Mouse (Mus musculus): ENCODE measurements around the gene Slc25a51. TPM values are rescaled to one million over a fixed set of nuclear protein-coding genes. Genes with fewer than 3 reads are reported as not detected.

The Slc25a51 gene
- 10 to 100 TPM; 23.4 to 32.0 TPM for polyA plus RNA-seq (2017; shearing (Covaris generic))

DNA sequence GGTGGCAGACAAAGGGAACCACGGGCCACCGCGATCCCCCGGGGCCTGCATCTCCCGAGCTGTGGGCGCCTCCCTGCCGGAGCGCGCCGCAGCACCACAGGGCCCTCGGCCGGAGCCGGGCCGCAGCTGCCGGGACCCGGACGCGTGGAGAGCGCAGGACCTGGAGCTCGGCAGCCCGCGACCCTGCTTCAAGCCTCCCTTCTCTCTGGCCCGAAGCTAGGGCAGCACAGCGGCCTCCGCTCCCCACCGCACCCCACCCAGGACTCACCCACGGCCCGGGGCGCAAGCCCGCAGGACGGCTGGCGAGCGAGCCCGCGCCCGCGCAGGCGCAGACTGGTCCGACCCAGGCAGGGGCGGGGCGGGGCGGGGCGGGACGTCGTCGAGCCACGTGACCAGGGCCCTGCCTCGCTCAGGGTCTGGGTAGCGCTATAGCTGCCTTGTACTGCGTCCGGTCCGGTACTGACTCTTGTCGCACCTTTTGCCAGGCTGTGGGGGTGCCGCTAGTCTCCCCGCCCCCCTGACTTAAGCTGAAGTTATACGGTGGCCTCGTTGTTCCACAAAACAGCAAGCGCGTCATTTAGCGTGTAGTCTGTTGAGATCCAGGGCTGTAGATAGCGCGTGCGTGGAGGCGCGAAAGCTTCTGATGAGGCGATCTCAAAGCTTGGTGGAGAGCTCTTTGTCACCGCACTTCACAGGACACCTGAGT lies at the start of gene Slc25a51:
Gene Slc25a51, minus strand, starts transcription at position 340 of the 706 bp plus-strand sequence.

Other genes with a start within 250 kb of the Slc25a51 start
- gene Frmpd1, start 223.9 kb downstream of the Slc25a51 start, polyA plus RNA-seq (2017; shearing (Covaris generic)), result under 1 TPM; 0.29 TPM
- 10 to 100 TPM; 19.5 to 23.6 TPM for gene Trmt10b, start 111.6 kb downstream of the Slc25a51 start, polyA plus RNA-seq (2017; shearing (Covaris generic))
- gene Dcaf10, start 66.7 kb downstream of the Slc25a51 start, polyA plus RNA-seq (2017; shearing (Covaris generic)), result 10 to 100 TPM; 21.0 to 29.0 TPM
- gene Exosc3, start 66.0 kb downstream of the Slc25a51 start, polyA plus RNA-seq (2017; shearing (Covaris generic)), result 100 to 1,000 TPM; 115 to 132 TPM
- gene Shb, start 123.7 kb upstream of the Slc25a51 start, polyA plus RNA-seq (2017; shearing (Covaris generic)), result 1 to 10 TPM; 1.4 to 1.5 TPM